Mouse (Mus musculus) ovary, postnatal 10 days (tissue): Measurements from ENCODE around the gene Gm20795.
"Not testable (repeated sequence)": the region's sequence is repeated elsewhere in the genome, so short reads cannot be mapped to it uniquely, and the experiment has no call there.

Experiments
- DNase-seq: peaks from one replicate; pipeline ENCODE4 v3.0.0; 2022; ENCODE audit warnings: low spot score

Gene Gm20795

DNA sequence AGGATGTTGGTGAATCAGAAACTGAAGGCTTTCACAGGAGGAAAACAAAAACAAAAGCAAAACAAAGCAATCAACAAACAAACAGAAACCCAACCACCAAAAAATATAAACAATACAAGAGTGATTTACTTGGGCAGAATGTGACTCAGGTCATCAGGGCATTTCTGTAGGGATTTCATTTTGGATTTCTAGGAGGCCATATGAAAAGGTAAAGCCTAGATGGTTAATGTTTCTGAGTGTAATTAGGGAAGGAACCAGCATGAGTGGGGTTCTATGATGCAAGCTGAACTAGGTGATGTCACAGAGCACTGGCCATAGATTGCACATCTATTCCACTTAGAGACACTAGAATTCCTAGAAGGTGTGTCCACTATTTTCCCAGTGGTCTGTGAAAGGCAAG lies at the start of gene Gm20795:
Gm20795 (plus strand) TSS at position 301 of the 400 bp plus-strand sequence.
- not testable (repeated sequence) for DNase-seq

DNA sequence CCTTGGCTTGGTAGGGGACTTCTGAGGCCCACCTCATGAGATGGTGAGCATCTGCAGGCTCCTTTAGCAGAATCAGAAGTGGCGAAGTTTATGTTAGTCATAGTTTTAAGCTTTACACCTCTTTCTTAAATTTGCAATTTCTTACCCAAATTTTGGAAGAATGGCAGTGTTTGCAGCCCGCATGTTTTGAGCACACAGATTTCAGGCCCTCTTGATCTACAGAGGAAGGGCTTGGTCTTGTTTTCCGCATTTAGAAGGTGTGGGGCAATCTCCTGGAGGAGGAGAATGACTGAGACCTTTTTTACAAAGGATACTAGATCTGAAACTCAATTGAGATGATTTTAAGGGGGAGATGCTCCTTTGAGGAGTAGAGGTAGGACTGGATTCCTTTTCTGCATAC lies 29.0 kb upstream of the Gm20795 start, which contains the start of gene Gm21797:
Gm21797 (minus strand) TSS at position 101 of the 400 bp plus-strand sequence.
- DNase-seq: not testable (repeated sequence)
